Mouse (Mus musculus): ENCODE results near the gene Ost4.

Ost4 gene

GRCm38 (mm10) chr5:30924614-30925013, 17.0 kb upstream of the Ost4 start:
- no peak for DNase-seq (ENCODE audit: low spot score in 2 of 2)

DNA sequence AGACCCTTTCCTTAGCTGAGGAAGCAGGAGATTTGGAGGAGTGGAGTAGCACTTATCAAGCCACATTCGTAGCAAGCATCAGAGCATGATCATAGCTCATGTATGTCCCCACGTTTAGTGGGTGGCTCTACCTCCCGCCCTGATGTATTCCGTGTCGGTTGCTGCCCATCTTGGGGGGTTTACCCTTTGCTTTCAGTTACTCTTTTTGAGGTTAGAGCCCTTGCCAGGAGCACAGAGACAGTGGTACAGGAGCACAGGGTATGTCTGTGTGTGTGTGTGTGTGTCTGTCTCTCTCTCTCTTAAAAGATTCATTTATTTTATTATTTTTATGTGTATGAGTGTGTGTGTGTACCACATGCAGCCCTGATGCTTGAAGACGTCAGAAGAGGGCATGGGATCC, 15.5 kb upstream of the Ost4 start:
- no peak for DNase-seq (ENCODE audit: low spot score in 2 of 2)

DNA sequence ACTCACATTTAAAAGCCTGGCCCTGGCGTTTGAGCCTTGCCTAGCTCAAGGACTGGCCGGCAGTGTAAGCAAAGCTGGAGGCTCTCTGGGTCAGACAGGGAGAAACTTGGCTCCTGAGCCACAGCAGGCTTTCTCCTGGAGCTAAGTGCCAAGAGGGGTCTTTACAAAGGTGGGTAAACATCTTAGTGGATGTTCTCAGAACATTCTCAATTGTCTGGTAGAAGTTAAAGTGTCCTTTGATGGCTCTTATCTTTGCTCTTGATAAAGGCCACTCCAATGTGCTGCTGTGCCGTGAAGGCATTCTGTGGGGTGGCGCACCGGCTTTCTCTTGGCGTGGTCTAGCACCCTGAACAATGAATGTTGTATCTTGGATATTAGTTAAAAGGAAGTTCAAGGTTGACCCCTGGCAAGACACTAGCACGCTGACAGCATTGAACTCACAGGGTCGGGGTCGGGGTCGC, 15.0 kb upstream of the Ost4 start:
- no peak for DNase-seq (ENCODE audit: low spot score in 2 of 2)

- DNase-seq (ENCODE audit: low spot score in 2 of 2): peak in 1 of 2 experiments; percentile 87
These were observed 13.9 kb upstream of the Ost4 start, which contains the start of gene Khk for GRCm38 (mm10) chr5:30921256-30922033. Khk (plus strand) TSS chr5:30921431.

DNA sequence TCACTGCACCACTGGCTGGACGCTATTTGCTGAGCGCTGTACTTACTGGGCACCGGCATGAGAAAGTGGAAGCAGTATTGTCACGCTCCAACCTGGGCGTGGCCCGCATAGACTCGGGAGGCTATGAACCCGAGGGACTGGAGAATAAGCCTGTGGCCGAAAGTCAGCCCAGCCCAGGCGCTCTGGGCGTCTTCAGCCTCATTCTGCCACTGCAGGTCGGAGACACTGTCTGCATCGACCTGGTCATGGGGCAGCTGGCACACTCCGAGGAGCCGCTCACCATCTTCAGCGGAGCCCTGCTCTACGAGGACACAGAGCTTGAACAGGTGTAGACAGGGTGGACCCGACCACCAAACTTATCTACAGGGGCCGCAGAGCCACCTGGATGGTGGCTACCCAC, 13.0 kb upstream of the Ost4 start:
- no peak for DNase-seq (ENCODE audit: low spot score in 2 of 2)

DNA sequence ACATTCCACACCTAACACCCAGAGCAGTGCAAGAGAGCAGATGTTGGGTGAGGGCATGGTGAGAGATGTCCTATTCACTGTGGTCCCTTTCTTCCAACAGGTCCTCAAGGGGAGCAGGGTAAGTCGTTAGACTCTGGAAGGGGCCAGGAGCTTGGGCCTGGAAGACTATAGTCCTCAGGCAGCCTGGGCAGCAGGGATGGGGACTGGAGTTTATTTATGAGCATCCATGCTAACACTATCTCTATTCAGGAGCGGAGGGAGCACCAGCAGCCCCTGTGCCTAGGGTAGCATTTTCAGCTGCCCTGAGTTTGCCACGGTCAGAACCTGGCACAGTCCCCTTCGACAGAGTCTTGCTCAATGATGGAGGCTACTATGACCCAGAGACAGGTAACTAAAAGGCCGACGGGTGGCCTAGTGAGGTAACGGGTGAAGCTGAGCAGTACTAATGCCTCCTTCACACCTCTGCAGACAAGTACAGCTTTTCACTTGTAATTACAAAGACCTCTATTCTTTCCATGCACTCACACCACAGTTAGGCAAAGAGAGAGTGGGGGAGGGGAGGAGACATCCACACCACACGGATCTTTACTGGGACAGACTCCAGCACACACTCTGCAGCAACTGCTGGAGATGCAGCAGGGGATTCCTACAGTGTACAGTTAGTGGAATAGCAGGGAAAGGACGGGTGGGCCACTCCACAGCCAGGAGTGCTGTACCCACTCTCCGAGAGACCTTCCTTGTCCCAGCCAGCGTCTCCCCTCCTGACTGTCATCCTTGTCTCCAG, 12.4 kb upstream of the Ost4 start:
- no peak for DNase-seq (ENCODE audit: low spot score in 2 of 2)

GRCm38 (mm10) chr5:30918691-30919090, 11.1 kb upstream of the Ost4 start:
- DNase-seq (ENCODE audit: low spot score in 2 of 2): no peak

- DNase-seq (ENCODE audit: low spot score in 2 of 2): no peak
These were observed 10.5 kb upstream of the Ost4 start for GRCm38 (mm10) chr5:30917891-30918670.

- DNase-seq (ENCODE audit: low spot score in 2 of 2): no peak
These were observed 9.8 kb upstream of the Ost4 start for GRCm38 (mm10) chr5:30917348-30917747.

GRCm38 (mm10) chr5:30916841-30917240, 9.3 kb upstream of the Ost4 start:
- DNase-seq (ENCODE audit: low spot score in 2 of 2): no peak

DNA sequence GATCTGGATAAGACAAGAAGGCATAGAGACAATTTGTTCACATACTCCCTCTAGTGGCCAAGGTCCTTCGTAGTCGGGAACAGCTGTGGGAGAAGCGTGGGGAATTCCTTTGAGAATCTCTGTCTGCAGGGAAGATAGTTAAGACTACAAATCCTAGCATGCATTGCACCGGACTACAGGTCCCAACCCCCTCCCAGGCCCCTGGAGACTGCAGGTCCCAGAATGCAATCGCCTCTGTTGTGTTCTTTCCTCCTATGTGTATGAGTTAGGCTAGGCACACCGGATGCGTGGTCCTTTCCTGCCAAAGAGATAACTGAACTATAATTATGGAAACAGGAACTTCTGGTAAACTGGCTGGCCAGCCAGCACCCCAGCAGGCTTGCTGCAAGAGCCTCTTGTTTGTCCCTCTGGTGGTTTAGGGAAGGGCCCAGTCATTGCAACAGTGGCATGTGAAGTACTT, 8.4 kb upstream of the Ost4 start:
- peak; percentile 94 to 95 for DNase-seq (ENCODE audit: low spot score in 2 of 2)

DNA sequence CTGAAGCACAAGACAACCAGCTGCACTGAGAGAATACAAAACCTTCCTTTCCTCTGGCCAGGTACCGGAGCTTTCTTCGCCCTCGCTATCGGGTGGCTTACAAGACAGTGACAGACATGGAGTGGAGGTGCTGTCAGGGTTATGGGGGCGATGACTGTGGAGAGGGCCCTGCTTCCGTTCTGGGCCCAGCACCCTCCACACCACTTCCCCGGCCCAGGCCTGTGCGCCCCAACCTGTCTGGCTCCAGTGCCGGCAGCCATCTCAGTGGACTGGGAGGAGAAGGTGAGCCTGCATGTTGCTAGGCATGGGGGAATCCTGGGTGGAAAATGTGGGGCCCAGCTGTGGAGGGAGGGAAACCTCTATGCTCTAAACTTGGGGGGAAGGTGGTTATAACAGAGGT, 7.9 kb upstream of the Ost4 start:
- DNase-seq (ENCODE audit: low spot score in 2 of 2): no peak

GRCm38 (mm10) chr5:30914849-30915248, 7.3 kb upstream of the Ost4 start:
- no peak for DNase-seq (ENCODE audit: low spot score in 2 of 2)

- DNase-seq (ENCODE audit: low spot score in 2 of 2): no peak
These were observed 6.6 kb upstream of the Ost4 start for GRCm38 (mm10) chr5:30914101-30914635.

- no peak for DNase-seq (ENCODE audit: low spot score in 2 of 2)
These were observed 5.7 kb upstream of the Ost4 start, which contains the start of gene Emilin1 for GRCm38 (mm10) chr5:30913060-30913841. Emilin1 (plus strand) TSS chr5:30913402.

GRCm38 (mm10) chr5:30912156-30912555, 4.6 kb upstream of the Ost4 start:
- no peak for DNase-seq (ENCODE audit: low spot score in 2 of 2)

DNA sequence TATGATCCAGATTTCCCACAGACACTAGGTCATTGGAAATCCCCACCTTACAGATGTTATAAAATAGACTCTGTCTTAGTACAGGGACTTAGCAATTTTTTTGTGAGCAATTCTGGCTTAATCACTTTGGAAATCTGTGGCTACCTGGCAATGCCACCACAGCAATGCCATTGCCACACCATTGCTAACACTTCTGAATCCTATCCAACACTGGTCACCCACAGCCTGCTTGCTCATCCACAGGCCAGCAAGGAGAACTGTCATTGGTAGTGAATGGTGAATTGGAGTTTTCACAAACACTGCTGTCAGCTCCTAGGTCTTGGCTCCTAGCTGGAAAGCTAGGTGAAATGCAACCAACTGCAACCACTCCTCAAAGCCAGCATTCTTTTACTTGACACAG, 2.9 kb upstream of the Ost4 start:
- DNase-seq (ENCODE audit: low spot score in 2 of 2): no peak

DNA sequence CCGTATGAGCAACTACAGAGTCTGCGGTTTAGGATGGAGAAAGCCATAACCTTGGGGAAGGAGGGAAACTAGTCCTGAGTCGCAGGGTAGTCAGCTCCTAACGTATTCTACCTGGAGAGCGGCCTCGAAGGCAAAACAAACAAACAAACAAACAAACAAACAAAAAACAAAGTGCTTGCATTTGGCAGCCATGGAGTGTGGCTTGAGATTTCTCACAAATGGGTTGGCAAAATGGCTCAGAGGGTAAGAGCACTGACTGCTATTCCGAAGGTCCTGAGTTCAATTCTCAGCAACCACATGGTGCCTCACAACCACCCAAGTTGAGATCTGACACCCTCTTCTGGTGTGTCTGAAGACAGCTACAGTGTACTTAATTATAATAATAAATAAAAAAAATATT, 2.3 kb upstream of the Ost4 start:
- DNase-seq (ENCODE audit: low spot score in 2 of 2): no peak

DNA sequence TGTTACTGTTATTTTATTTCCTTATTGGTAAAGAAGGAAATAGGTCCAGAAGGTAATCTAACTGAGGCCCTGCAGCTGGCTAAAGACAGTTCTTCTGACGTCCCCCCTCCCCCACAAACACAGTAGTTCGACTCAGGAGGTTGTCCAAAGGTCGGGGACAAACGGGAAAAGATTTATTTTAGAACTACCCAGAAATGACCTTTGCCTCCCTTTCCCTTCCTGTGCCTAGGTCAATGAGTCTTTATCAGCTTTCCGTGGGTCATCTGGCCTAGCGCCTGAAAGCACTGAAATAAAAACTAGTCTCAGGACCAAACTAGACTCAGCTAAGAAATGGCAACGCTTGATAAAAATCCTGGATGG, 1.7 kb upstream of the Ost4 start:
- DNase-seq (ENCODE audit: low spot score in 2 of 2): no peak

DNA sequence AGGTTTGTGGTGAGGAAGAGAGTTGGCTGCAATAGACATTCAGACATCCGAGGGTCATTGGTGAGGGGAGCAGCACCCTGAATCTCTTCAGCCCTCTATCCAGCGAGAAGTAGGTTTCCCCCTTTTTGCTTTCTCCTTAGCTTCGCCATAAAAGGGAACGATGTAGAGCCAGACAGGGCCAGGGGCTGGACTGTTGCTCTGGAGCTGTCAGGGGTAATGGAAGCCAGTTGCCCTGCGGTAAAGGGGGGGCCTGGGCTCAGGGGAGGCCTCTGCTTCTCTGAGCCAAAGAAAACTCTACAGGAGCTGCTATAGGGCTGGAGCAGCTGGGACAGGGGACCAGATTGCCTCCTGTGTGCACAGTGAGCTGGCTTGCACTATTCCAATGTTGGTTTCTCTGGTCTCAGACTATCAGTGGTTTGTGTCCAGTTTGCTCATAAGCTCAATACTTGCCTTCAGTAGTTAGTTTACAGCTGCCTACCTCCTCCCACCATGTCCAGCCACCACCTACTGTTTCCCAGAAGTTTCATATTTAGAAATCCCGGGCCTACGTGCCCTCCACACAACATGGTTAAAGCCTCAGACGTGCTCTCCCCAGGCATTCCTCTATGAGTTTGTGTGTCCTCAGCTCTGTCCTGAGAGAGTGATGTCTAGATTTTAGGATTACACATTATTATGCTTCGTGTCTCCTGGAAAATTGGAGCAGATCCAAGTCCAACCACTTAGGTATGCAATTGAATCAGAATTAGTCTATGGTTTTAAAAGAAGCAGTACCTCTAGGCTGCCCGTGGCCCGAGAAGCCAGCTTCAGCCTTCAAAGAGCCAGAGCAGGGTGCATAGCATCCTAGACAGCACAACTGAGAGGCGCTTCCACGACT, 1.1 kb upstream of the Ost4 start:
- no peak for DNase-seq (ENCODE audit: low spot score in 2 of 2)

Data from left cerebral cortex, adult 9 months (tissue).